Mouse (Mus musculus): ENCODE results near the gene Mgarp.

DNA sequence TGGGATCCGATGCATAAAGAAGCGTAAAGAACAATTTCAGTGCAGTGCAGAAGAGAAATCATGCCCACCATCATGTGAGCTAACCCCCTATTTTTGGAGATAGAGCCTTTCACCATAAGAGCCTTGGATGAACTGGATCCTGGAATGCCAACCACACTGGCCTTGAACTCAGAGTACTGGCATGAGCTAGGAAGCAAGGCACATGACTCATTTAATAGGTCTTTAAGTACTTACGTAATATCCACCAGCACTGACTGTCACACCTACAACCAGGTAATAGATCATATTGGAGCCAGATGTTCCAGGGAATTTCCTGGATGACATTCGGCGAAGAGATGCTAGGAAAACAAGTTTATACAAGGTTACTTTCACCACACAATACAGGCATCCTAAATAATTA, 4.9 kb downstream of the Mgarp start:
- TF ChIP-seq CTCF (IDR thresholded peaks at IDR 0.05; ENCODE audit: extremely low read depth, insufficient read depth, low read length), result no peak
- no peak for TF ChIP-seq POLR2A (IDR thresholded peaks at IDR 0.05; ENCODE audit: extremely low read depth, insufficient read depth, low read length)
